Mouse (Mus musculus) G1E (cell line): ENCODE results near the gene Oaz3. TPM values are rescaled to one million over a fixed set of nuclear protein-coding genes. Genes with fewer than 3 reads are reported as not detected.

ENCODE experiments used
- ATAC-seq: 2 replicates; pipeline ENCODE4 v1.8.0; 2016; ENCODE audit warnings: mild to moderate bottlenecking; ENCODE audit not compliant: insufficient number of reproducible peaks, poor library complexity, low FRiP score, severe bottlenecking; ENCODE audit errors: extremely low read depth
- DNase-seq: peaks from one replicate; pipeline ENCODE4 v3.0.0; 2012; ENCODE audit warnings: low spot score
- H3K27me3 ChIP-seq: 2 replicates; pipeline ENCODE4 v1.6.1; 2012; ENCODE audit warnings: mild to moderate bottlenecking, low read length, inconsistent platforms; ENCODE audit not compliant: insufficient read depth
- H3K36me3 ChIP-seq: replicated peaks from 2 replicates; pipeline ENCODE3; 2012; ENCODE audit warnings: mild to moderate bottlenecking, inconsistent platforms
- H3K4me1 ChIP-seq: 2 replicates; pipeline ENCODE4 v1.6.1; 2012; ENCODE audit warnings: low read depth, low read length, inconsistent platforms, mixed read lengths; ENCODE audit not compliant: insufficient read depth
- H3K4me3 ChIP-seq: 2 replicates; pipeline ENCODE4 v1.5.1; 2012; ENCODE audit warnings: low read depth, mild to moderate bottlenecking, inconsistent platforms, low read length, moderate library complexity, mixed read lengths
- H3K9me3 ChIP-seq: replicated peaks from 2 replicates; pipeline ENCODE4 v1.6.1; 2012; ENCODE audit warnings: inconsistent platforms
- CTCF ChIP-seq: IDR thresholded peaks from 2 replicates; pipeline ENCODE4 v1.5.1; 2012; ENCODE audit warnings: low read depth, low read length, inconsistent platforms, mixed read lengths
- GATA1 ChIP-seq: IDR thresholded peaks from 2 replicates; pipeline ENCODE4 v1.6.1; 2012; ENCODE audit warnings: borderline replicate concordance, low read length, inconsistent platforms, mixed read lengths
- GATA2 ChIP-seq: IDR thresholded peaks from 2 replicates; pipeline ENCODE4 v1.6.1; 2012; ENCODE audit warnings: low read depth, low read length, inconsistent platforms, borderline replicate concordance
- POLR2AphosphoS5 ChIP-seq: IDR thresholded peaks from 2 replicates; pipeline ENCODE4 v1.6.1; 2012; ENCODE audit warnings: low read depth, low read length, inconsistent platforms; ENCODE audit not compliant: insufficient replicate concordance
- TAL1 ChIP-seq: conservative IDR thresholded peaks from 2 replicates; pipeline ENCODE4 v1.6.1; 2012; ENCODE audit warnings: low read depth, low read length, inconsistent platforms, mixed read lengths
- polyA plus RNA-seq: library from polyadenylated mRNA; stranded (reverse); fragments of >175 nt; gene quantifications from 2 replicates; pipeline ENCODE4 v1.2.3, GENCODE M21; 2012
- total RNA-seq, 2 experiments: library from RNA; stranded (forward) in 1 of 2; stranded (reverse) in 1 of 2; fragments of 200-1000 nt in 1 of 2; fragments of >200 nt in 1 of 2; fragmentation: Nextera tagmentation in 1 of 2; gene quantifications; 2 replicates each; pipeline ENCODE4 v1.2.3; 2014 to 2017

The Oaz3 gene
- total and polyA plus RNA-seq, 3 experiments = 0.49 TPM; not detected in 2

- no peaks in the 10 kb centered on the region for H3K9me3 ChIP-seq
- H3K4me3 ChIP-seq = no peak overlapping the region
- ATAC-seq = no peak
- TF ChIP-seq CTCF = 0 out of 2 replicates have a peak, but pooled peaks have one; percentile 39
- no peak for TF ChIP-seq GATA1
- H3K27me3 ChIP-seq = peaks cover 33% of the 10 kb centered on the region
- DNase-seq = no peak
- H3K4me1 ChIP-seq = peaks cover 26% of the 10 kb centered on the region
- H3K36me3 ChIP-seq = peaks cover 21% of the 10 kb centered on the region
Measured at GRCm38 (mm10) chr3:94441182-94441581, 2.5 kb downstream of the Oaz3 start.

- DNase-seq (no peak), ATAC-seq (no peak)
- H3K27me3 ChIP-seq = peaks cover 54% of the 10 kb centered on the region
- no peak overlapping the region for H3K4me3 ChIP-seq
- H3K4me1 ChIP-seq = peaks cover 11% of the 10 kb centered on the region
- no peaks in the 10 kb centered on the region for H3K36me3 ChIP-seq
- TF ChIP-seq GATA2 (no peak), POLR2AphosphoS5 (no peak), CTCF (no peak), TAL1 (no peak), GATA1 (no peak)
- H3K9me3 ChIP-seq = no peaks in the 10 kb centered on the region
Measured at GRCm38 (mm10) chr3:94436420-94436819, 7.3 kb downstream of the Oaz3 start.

GRCm38 (mm10) chr3:94434305-94434704, 9.4 kb downstream of the Oaz3 start:
- Histone ChIP-seq H3K9me3 (no peaks in the 10 kb centered on the region), H3K36me3 (no peaks in the 10 kb centered on the region), H3K4me3 (no peak overlapping the region), H3K4me1 (peaks cover 17% of the 10 kb centered on the region), H3K27me3 (peaks cover 37% of the 10 kb centered on the region)
- TF ChIP-seq CTCF (no peak), GATA1 (no peak), POLR2AphosphoS5 (no peak), TAL1 (no peak), GATA2 (no peak)
- ATAC-seq = no peak
- DNase-seq = no peak

GRCm38 (mm10) chr3:94430980-94431379, 12.7 kb downstream of the Oaz3 start:
- DNase-seq = peak; percentile 19
- ATAC-seq = peak; percentile 71
- Histone ChIP-seq H3K4me1 (peaks cover 17% of the 10 kb centered on the region), H3K9me3 (no peaks in the 10 kb centered on the region), H3K36me3 (no peaks in the 10 kb centered on the region), H3K27me3 (peaks cover 20% of the 10 kb centered on the region), H3K4me3 (no peak overlapping the region)
- no peak for TF ChIP-seq TAL1
- TF ChIP-seq GATA2 = no peak

- no peaks in the 10 kb centered on the region for H3K9me3 ChIP-seq
- DNase-seq = no peak
- H3K4me3 ChIP-seq = no peak within 1 kb of the TSS
- no peaks in the 10 kb centered on the region for H3K4me1 ChIP-seq
- no peak for ATAC-seq
- peaks cover 4% of the 10 kb centered on the region for H3K27me3 ChIP-seq
- TF ChIP-seq POLR2AphosphoS5 = no peak
- no peaks in the 10 kb centered on the region for H3K36me3 ChIP-seq
Measured at GRCm38 (mm10) chr3:94413031-94413679, 30.6 kb downstream of the Oaz3 start, which contains the start of gene Tdrkh. Gene Tdrkh (plus strand): TSS chr3:94413273.

GRCm38 (mm10) chr3:94412530-94412929, 31.2 kb downstream of the Oaz3 start:
- ATAC-seq = no peak
- H3K4me3 ChIP-seq = no peak overlapping the region
- H3K4me1 ChIP-seq = no peaks in the 10 kb centered on the region

GRCm38 (mm10) chr3:94405561-94405960, 38.2 kb downstream of the Oaz3 start:
- Histone ChIP-seq H3K4me1 (no peaks in the 10 kb centered on the region), H3K4me3 (no peak overlapping the region), H3K9me3 (no peaks in the 10 kb centered on the region), H3K36me3 (no peaks in the 10 kb centered on the region), H3K27me3 (peaks cover 31% of the 10 kb centered on the region)
- no peak for TF ChIP-seq GATA1
- no peak for TF ChIP-seq POLR2AphosphoS5
- TF ChIP-seq TAL1 = no peak
- no peak for DNase-seq
- no peak for ATAC-seq

More at GRCm38 (mm10) chr3:94412530-94412929, 31.2 kb downstream of the Oaz3 start:
- Histone ChIP-seq H3K9me3 (no peaks in the 10 kb centered on the region), H3K27me3 (peaks cover 7% of the 10 kb centered on the region), H3K36me3 (no peaks in the 10 kb centered on the region)
- DNase-seq = no peak
- TF ChIP-seq GATA1 (no peak), CTCF (no peak), TAL1 (no peak), GATA2 (no peak), POLR2AphosphoS5 (no peak)
